Mouse (Mus musculus) layer of hippocampus, adult 2 months (tissue): ENCODE measurements at regions not wholly inside any gene's neighbourhood (a gene's known extent, or its start where the extent isn't known, plus 50 kb on each side); places are given as distances from the start of the nearest gene placed in this dataset.

Source experiments
- DNase-seq, 2 experiments: peaks; one replicate each; pipeline ENCODE4 v3.0.0; 2022; ENCODE audit warnings: low spot score in 2 of 2
- H3K27ac ChIP-seq: fragments of 200-600 bp; 2 replicates; pipeline ENCODE4 v1.8.1; 2022
- H3K4me3 ChIP-seq: fragments of 200-600 bp; 2 replicates; pipeline ENCODE4 v1.8.1; 2022; ENCODE audit warnings: mild to moderate bottlenecking
- CTCF ChIP-seq: fragments of 200-600 bp; conservative IDR thresholded peaks from 2 replicates; pipeline ENCODE4 v1.8.1; 2022; ENCODE audit warnings: antibody characterized with exemption, mild to moderate bottlenecking, moderate library complexity

DNA sequence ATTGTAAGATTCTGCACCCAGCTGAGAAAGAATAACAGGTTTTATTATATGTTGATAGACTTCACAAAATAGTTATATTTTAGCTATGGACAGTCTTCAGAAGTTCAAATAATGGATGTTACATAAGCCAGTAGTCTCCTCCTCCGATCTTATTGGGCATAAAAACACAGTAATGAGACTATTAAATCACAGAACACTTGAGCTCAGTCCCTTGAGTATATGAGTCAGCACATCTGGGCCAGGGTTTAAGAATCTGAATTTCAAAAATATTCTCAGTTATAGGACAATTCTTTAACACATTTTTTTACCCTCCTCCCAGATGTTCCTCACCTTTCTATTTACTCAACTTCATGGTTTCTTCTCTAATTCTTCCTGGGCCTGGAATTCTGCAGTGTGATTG is 1075.9 kb upstream of the Lrrc6 start:
- Histone ChIP-seq H3K27ac (no peak overlapping the region), H3K4me3 (no peak overlapping the region)
- no peak for TF ChIP-seq CTCF
- DNase-seq, result no peak

DNA sequence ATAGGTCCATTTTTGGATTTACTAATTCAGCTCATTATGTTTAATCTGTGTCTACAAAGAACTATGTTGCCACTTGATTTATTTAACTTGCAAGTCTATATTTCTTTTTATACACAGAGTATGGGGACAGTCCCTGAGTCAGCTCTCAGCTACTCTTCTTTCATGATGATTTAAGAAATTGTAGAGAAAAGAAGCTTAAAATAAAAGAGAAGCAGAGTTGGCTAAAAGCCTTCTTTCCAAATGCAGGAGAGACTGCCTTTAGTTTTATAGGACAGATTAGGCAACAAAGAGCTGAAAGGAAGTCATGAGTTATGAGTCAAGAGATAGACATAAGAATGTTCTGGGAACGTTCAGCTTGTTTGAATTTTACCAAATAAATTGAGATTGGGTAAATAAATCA is 1070.9 kb upstream of the Lrrc6 start:
- TF ChIP-seq CTCF, result no peak
- DNase-seq, result no peak
- Histone ChIP-seq H3K27ac (no peak overlapping the region), H3K4me3 (no peak overlapping the region)

DNA sequence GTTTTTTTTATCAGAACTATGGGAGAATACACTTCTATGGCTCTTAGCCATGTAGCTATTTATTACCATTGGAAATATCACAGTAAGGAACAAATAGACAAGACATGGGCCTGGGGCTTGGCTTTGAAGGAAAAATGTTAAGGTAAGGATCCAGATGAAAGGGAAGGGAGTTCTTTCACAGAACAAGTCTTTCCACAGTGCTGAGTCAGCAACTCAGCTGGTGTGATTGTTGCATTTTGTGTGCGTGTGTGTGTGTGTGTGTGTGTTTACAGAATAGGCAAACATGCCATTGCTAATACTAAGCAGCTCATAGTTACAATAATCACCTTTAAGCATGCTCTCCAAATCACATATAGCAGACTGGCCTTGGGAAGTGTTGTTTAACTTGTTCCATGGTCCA is 1056.6 kb upstream of the Lrrc6 start:
- no peak for DNase-seq
- TF ChIP-seq CTCF, result no peak
- Histone ChIP-seq H3K4me3 (no peak overlapping the region), H3K27ac (no peak overlapping the region)

DNA sequence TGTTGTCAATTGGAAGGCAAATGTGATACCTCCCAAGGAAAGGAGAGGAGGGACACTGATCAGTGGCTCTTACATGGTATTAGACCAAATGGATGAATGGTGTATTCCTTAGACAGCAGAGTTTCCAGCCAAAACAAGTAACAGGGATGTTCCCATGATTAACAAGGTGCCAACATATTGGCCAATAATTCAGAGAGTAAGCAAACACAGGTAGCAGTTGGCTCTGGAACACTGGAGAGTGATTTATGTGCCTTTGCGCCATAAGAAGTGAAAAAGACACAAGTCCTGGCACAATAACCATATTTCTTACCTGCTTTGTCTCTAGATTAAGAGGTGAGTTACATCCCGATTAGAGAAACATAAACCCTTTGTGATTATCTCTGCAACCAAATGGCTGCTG is 1051.2 kb upstream of the Lrrc6 start:
- H3K27ac ChIP-seq, result no peak overlapping the region
- H3K4me3 ChIP-seq, result no peak overlapping the region
- no peak for TF ChIP-seq CTCF
- DNase-seq, result no peak

DNA sequence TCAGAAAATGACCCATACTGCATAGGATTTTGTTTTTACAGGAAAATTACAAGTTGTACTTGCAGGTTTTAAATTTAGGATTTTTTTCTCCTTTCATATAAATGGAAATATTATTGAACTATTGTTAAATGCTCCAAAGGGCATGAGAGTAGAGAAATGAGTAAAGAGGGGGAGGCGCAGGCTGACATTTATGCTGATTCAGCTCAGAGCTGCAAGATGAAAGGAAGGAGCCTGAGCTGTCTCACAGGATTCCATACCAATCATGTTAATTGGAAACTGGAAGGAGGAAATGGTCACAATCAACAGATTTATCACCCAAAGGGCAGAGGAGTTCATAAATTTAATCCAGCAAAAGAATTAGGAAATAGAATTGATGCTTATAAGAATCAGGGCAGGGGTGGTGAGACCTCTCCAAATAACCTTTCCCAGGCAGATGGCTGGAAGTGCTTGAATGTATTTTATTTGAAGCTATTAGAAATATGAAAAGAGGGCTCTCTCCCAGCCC is 1046.2 kb upstream of the Lrrc6 start:
- no peak overlapping the region for H3K4me3 ChIP-seq
- no peak overlapping the region for H3K27ac ChIP-seq
- no peak for TF ChIP-seq CTCF
- no peak for DNase-seq

DNA sequence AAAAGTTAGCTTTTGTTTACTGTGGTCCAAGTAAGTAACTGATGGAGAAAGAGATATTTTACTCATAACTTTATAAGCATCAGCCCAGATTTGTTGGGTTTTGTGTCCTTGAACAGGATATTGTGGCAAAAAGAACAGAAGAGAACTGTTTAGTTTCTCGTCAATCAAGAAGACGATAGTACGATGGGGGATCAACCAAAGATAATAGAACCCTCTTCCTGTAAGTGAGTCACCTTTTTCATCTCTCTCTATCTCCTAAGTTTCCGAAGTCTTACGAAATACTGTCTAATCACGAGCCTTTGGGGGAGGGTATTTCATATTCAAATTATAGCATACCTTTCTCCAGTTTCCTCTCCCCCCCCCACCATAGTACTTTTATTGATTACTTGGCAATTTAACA is 1045.0 kb upstream of the Lrrc6 start:
- no peak for TF ChIP-seq CTCF
- Histone ChIP-seq H3K27ac (no peak overlapping the region), H3K4me3 (no peak overlapping the region)
- DNase-seq, result no peak

DNA sequence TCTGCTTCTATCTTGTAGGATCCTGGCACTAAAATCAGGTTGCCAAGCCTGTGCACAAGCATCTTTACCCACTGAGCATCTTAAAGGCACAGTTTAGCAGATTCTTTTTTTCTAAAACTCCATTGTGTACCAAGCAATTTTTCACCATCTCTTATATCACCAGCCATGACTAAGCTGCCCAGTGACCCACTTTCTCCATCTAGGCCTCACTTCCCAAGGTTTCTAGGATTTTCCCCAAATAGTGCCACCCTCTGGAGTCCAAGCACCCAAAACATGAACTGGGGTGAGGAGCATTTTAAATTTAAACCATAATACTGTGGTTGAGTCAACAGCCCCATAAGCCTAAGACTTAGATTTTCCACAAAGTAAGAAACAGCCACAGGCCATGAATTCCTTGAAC is 1013.0 kb upstream of the Lrrc6 start:
- no peak for DNase-seq
- Histone ChIP-seq H3K4me3 (no peak overlapping the region), H3K27ac (no peak overlapping the region)
- no peak for TF ChIP-seq CTCF

DNA sequence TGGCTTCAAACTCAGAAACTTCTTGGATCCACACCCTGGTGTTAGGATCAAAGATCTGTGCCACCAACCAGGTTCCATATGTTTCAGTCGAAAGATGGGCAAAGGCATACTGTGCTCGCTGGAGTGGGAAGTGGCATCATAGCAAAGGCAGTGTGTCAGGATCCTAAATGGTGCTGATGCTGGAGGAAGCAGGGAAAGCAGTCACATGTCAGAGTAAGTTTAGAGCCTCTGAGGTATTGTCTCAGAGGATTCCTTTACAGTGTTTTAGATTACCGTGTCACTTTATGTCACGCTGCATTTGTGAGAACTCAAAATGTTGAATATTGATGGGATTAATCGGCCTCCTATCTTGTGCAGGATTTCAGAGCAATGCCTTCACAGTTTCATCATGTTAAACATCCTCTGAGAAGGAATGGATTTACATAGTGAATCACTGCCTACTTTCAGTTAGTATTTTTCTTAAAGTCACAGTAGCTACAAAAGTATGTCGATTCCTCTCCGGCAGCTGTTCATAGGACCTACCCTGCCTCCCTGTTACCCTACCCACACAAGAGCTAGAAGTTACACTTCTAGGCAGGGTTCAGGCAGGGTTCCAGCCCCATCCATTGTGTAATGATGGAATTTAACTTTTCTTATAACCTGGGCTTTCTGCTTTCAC is 994.4 kb upstream of the Lrrc6 start:
- TF ChIP-seq CTCF, result no peak
- Histone ChIP-seq H3K4me3 (no peak overlapping the region), H3K27ac (no peak overlapping the region)
- DNase-seq, result no peak

DNA sequence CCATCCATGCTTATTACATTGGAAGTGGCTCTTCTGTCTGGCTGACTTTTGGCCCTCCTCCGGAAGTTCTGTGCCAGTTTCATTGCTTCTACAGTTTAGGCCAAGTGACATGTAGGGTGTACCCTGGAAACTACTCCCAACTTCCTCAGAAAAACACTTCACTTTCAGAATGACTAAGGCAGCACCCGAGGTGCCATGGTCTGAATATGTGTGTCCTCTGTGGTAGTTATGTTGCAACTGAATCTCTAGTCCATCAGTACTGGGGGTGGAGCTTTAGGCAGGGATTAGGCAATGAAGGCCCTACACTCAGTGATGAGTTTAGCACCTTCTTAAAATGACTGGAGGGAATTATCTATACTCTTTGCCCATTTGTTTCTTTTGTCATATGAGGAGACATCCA is 981.0 kb upstream of the Lrrc6 start:
- Histone ChIP-seq H3K27ac (no peak overlapping the region), H3K4me3 (no peak overlapping the region)
- DNase-seq, result no peak
- no peak for TF ChIP-seq CTCF

DNA sequence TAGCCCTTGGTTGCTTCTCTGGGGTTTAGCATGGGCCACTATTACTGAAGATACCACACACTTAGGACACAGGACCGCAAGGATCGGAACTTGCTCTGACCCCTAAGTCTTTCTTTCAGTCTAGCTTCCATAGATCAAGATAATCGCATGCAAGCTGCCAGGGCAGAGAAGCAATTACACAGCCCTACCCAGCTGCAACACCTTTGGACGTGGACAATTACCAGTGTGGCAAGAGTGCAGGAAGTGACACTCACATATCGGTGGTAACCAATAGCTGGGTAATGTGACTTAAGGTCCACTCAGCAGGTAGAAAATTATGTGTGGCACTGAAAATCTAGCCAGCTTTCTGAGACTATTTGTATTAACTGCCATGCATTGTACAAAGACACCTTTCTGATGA is 973.6 kb upstream of the Lrrc6 start:
- Histone ChIP-seq H3K27ac (no peak overlapping the region), H3K4me3 (no peak overlapping the region)
- no peak for TF ChIP-seq CTCF
- no peak for DNase-seq

DNA sequence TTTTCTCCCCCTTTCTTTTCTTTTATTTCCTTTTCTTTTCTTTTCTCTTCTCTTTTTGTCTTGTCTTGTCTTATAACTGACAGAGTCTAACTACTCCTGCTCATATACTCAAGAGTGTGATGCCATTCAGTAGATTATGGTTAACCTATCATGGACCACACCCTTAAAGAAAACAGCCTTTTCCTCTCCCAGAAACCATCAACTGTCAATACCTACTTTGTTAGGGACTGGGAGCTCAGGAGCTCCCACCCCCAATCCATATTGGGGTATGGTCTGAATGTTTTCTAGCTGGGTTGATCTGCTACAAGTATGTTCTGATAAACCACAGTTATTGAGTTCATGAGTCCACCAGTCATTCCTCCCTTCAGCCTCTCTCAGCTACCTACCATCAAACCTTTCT is 972.3 kb upstream of the Lrrc6 start:
- H3K27ac ChIP-seq, result no peak overlapping the region
- TF ChIP-seq CTCF, result no peak
- H3K4me3 ChIP-seq, result no peak overlapping the region
- DNase-seq, result no peak

DNA sequence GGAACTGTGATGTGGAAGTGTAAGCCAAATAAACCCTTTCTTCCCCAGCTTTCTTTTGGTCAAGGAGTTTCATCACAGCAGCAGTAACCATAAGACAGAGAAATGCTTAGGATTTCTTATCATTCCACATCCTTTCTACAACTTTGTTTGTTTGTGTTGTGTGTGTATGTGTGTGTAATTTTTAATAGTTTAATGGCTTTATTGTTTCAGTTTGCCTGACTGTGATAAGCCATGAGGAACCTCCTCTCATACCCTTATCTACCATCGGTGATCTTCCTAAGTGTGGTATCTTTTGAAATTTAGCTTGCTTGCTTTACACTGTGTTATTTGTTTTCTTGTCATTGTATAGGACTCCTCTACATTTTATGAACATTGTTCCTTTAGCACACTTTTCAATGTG is 970.6 kb upstream of the Lrrc6 start:
- H3K27ac ChIP-seq, result no peak overlapping the region
- no peak for TF ChIP-seq CTCF
- no peak for DNase-seq
- H3K4me3 ChIP-seq, result no peak overlapping the region

DNA sequence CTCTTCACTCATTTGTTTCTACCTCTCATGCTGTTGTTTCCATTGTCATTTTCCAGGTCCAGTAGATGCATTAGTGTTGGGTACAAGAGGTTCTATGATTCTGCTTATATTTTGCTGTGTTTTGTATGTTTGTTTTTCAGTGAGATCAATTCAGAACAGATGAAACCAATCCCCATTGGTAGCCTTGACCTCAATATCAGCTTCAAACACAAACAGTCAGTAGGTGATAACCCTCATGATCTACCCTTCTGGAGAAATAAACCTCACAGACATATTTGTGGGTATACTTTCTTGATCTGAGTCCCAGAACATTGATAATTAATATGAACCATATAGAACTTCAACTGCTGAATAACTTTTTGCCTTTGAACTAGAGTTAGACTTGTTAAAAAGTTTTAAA is 969.3 kb upstream of the Lrrc6 start:
- no peak overlapping the region for H3K27ac ChIP-seq
- H3K4me3 ChIP-seq, result no peak overlapping the region
- TF ChIP-seq CTCF, result no peak
- no peak for DNase-seq

DNA sequence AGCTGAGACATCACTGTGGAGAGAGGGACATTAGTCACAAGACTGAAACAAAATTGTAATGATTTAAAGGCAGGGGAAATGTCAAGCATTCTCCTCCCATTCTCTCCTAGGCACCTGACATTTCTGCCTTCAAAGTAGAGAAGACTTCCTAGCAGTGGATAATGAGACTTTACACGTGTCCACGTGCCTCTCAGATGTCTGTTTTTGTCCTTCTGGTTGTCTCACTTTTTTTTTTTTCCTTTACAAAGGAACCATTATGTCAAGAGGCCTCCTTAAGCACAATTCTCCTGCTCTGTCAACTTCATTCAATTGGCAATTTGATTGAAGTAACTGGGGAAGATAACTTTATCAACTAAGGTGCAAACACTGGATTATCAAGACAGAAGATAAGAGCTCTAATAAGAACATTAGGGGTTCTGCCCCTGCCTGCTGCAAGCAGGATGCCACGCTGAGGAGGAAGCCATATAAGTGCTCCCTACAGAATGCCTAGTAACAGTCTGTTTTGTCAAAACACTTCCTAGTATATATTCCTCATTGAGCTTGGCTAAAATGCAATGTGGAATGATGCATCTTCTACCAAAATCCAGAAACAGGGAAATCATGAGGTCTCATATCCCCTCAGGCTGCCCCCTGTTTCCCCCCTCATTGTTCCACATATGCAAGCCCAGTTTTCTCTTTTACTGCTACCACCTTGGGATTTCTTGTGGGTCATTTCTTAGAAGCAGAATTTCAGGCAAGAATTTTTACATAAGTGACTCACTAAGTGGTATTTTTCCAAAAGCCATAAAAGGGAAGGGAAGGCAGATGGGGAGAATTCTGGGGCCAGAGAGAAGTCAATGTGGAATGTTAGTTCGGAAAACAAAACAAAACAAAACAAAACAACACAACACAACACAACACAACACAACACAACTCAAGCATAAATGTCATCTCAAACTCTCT is 967.0 kb upstream of the Lrrc6 start:
- H3K4me3 ChIP-seq, result no peak overlapping the region
- DNase-seq, result no peak
- TF ChIP-seq CTCF, result no peak
- no peak overlapping the region for H3K27ac ChIP-seq
